Mouse (Mus musculus): ENCODE measurements around the gene Fam170b.

The Fam170b gene

GRCm38 (mm10) chr14:32833847-32834246, at the start of gene Fam170b:
Gene Fam170b (plus strand): TSS chr14:32833962.
- no peak for DNase-seq (ENCODE audit: inconsistent ontology term)

GRCm38 (mm10) chr14:32784130-32784747, 49.5 kb upstream of the Fam170b start:
- DNase-seq (ENCODE audit: inconsistent ontology term): no peak

DNA sequence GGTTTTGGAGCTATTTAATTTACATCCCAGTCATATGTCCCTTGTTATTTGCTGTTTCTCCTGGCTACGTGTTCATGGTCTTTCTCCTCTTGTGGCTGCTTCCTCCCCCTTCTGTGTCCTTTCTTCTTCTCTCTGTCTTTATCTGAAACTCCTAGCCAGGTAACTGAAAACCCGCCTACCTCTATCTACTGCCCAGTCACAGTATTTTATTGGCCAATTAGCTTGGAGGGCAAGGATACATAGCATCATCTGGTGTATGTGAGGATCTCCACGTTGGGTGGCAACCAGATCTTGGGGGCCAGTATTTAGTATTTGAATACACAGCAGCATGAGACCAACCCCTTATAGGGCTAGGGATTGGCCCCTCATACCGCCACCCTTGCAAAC, 49.0 kb upstream of the Fam170b start:
- DNase-seq (ENCODE audit: inconsistent ontology term): no peak

DNA sequence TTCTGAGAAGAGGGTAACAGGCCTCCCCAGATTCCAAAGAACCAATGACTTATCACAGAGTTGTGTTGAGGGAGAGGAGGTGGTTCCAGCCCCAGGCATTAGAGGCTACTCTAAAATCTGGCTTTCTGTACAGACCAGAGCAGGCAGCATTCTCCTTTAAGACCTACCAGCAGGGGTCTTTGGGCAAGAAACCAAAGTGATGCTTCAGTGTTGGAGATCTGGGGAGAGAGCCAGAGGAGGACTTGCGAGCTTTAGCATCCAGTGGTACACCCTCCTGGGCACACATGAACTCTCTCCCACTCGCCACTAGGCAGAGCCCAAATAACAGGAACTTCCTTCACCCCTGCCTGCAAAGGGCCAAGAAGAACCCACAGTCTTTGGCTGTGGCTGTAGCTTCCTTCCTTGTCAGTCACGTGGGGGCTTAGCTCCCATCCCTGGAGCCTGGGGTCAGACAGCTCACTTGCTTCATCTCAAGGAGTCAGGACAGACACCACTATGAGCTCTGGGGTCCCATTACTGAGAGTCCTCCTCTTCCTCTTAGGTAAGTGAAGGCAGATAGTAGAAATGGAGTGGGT, 48.1 kb upstream of the Fam170b start, which contains the start of gene Tmem273:
Gene Tmem273 (plus strand): TSS at position 408 of the 575 bp plus-strand sequence.
- DNase-seq (ENCODE audit: inconsistent ontology term): no peak

DNA sequence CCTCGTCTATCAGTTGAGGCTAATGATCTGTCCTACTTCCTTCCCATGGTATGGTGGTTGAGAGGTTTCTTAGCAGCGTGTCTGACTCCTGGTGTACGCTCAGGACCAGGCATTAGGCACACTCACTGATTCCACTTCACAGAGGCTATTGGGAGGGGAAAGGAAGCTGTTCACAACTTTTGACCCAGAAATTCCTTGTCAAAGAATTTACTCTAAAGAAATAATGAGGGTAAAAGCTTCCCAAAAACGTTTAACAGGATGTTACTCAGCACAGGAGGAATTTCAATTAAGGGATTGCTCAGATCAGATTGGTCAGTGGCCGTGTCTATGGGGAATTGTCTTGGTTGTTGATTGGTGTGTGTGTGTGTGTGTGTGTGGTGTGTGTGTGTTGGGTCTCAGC, 46.1 kb upstream of the Fam170b start:
- peak; percentile 94 for DNase-seq (ENCODE audit: inconsistent ontology term)

GRCm38 (mm10) chr14:32796375-32796774, 37.4 kb upstream of the Fam170b start:
- DNase-seq (ENCODE audit: inconsistent ontology term): no peak

GRCm38 (mm10) chr14:32797803-32798202, 36.0 kb upstream of the Fam170b start:
- DNase-seq (ENCODE audit: inconsistent ontology term): no peak

DNA sequence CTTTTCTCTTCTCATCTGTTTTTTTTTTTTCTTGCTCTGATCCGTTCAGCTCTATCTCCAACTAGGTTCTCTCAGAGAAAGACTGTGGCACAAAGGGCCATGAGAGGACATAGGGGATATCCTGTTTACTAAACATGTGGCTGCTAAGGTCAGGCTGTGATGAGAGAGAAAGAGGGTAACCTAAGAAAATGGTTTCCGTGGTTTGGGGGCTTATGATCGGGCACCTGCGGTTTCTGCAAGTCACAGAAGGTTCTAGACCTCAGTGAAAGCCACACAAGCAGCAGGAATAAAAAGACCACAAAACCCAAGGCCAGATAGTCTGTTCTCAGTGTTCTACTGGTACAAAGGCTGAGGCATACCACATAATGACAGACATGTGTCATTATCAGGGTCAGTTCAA, 35.4 kb upstream of the Fam170b start:
- no peak for DNase-seq (ENCODE audit: inconsistent ontology term)

DNA sequence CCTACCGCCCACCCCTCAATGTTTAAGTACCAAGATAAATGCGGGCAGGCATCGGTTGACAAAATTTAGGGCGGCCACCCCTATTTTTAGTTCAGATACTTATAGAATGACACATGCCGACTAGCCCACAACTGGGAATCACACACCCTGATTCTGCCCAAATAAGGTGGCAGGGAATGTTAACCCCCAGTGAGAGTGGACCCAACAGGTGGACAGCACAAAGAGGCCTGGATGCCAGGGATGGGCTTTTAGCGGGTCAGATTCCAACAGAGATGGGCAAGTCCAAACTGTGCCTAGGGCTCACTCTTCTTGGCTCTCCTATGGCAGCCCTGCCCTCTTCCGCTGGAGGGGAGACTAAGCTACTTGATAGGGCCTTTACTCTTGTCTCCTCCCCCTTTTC, 33.7 kb upstream of the Fam170b start:
- DNase-seq (ENCODE audit: inconsistent ontology term): no peak

DNA sequence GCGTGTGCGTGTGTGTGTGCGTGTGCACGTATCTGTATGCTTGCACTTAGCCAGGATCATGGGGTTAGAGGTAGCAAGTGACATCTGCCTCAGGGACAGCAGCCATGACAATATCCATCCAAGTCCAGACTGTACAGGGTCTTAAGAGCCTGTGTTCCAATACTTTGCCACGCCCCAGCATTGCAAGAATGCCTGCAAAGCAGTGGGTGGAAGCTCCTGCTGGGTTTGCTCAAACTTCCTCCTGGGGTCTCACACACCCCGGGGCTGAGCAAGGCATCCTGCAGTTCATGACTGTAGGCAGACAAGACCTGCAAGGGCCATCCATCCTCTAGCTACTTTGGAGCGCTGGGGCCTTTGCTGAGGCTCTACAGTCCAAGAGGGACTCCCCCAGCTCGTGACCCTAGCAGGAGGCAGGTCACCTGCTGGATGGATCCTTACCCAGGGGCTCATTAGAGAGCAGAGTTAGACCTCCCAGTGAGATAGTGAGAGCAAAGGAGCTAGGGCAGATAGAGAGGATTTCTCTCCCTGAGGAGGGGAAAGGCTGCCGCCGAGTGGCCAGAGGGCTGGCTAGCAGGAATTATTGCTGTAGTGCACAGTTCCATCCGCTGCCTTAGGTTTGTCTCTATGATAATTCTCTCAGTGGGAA, 32.6 kb upstream of the Fam170b start:
- DNase-seq (ENCODE audit: inconsistent ontology term): peak; percentile 33

- no peak for DNase-seq (ENCODE audit: inconsistent ontology term)
Observed at GRCm38 (mm10) chr14:32801662-32802024, 32.1 kb upstream of the Fam170b start.

DNA sequence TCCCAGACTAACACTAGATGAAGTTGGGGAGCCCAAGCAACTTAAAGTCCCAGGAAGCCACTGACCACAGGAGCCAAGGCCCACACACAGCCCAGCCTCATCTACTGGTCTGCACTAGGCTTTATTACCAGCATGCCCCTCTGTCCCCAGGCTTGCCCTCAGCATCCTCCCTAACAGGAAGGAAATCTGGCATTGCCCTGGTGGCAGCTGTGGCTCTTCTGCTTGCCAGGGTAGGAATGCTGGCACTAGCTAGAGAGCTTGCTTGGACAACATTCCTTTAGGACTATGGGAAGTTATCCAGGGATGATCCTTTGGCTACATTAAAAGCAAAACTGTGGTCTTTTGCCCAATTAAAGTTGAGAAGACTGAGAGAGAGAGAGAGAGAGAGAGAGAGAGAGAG, 23.7 kb upstream of the Fam170b start:
- peak; percentile 36 for DNase-seq (ENCODE audit: inconsistent ontology term)

GRCm38 (mm10) chr14:32812429-32812828, 21.3 kb upstream of the Fam170b start:
- no peak for DNase-seq (ENCODE audit: inconsistent ontology term)

DNA sequence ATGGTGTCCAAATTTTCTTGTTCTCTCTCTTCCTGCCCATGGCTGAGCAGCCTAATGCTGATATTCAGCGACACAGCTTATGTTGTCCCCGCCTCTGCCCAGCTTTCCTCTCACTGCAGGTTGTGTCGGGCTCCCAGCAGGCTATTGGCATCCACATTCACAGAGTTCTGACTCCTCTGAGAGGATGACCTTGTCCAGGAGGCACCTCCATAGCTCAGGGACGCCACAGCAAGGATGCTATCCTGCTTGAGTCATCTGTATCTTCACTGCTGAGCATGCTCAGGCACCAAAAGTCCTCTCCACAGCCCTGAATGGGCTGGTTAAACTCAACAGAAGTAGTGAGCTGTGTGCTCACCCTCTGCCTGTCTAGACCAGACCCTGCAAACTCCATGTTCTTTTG, 18.8 kb upstream of the Fam170b start:
- no peak for DNase-seq (ENCODE audit: inconsistent ontology term)

DNA sequence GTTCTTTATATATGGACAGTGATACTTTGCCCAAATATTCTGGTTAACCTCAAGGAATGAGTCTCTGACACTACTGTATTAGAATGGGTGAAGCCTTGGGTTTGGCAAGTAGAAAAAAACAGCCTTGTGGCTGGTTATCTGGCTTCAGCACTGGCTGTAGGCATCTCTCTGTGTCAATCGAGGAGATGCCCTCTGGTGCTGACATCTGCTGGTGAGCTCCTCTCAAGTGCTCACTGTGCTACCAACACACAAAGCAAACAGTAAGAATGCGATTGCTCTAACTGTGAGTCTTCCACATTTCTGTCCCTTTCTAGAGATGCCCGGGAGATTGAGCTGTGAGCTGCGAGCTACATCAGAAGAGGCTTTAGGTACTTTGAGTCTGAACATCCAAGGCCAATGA, 17.2 kb upstream of the Fam170b start:
- peak; percentile 21 for DNase-seq (ENCODE audit: inconsistent ontology term)

DNA sequence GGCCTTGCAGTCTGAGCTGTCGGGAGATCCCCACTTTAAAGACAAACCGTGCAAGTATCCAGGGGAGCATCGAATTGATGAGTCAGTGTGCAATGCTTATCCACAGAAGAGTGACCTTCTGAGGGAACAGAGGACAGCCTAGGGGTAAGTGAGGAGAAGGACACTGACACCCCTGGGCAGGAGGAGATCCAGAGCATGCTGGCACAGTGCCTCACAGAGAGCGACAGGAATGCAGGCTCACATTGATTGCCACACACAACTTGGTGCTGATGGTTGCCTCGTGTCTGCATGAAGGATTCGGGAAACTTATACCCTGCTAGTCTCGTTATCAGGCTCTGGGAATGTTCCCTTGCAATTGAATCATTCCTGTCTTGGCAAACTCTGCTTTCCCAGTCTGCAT, 16.5 kb upstream of the Fam170b start:
- DNase-seq (ENCODE audit: inconsistent ontology term): peak; percentile 70

GRCm38 (mm10) chr14:32819297-32819696, 14.5 kb upstream of the Fam170b start:
- DNase-seq (ENCODE audit: inconsistent ontology term): no peak

DNA sequence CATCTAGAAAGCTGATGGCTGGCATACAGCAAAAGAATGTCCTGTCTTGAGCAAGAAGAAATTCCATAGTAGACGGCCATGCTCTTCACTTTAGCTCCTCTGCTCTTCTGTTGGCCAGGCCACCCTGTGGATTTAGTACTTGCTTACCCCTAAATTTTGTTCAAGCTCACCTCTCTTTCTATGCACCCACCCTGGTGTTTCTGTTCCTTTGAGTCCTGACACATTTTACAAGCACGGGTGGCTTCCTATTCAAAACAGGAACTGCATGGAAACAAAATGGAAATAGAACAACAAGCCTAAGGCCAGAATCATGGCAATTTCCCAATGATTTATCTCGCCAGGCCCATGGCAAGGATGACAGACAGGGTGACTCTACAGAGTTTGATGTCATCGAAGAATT, 10.9 kb upstream of the Fam170b start:
- DNase-seq (ENCODE audit: inconsistent ontology term): no peak

DNA sequence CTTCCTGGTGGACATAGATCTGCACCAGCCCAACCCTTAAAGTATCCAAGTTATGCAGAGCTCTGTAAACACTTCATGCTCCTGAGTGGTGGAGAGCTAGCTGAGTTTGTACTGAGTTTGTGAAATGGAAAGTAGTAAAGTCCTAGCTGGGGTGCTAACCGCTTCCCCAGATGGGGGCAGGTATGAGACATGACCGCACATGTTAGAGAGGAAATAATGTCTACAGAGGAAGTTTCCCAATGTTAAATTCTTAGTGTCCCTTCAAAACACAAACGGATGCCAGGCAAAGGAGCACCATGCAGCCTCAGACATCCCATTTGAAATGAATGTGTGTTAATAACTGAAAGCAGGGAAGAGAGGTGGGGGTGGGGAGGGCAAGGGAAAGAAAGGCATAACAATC, 9.9 kb upstream of the Fam170b start:
- no peak for DNase-seq (ENCODE audit: inconsistent ontology term)

- DNase-seq (ENCODE audit: inconsistent ontology term): peak; percentile 57
Observed at GRCm38 (mm10) chr14:32824267-32825150, 9.3 kb upstream of the Fam170b start.

GRCm38 (mm10) chr14:32825426-32826032, 8.2 kb upstream of the Fam170b start:
- DNase-seq (ENCODE audit: inconsistent ontology term): no peak

DNA sequence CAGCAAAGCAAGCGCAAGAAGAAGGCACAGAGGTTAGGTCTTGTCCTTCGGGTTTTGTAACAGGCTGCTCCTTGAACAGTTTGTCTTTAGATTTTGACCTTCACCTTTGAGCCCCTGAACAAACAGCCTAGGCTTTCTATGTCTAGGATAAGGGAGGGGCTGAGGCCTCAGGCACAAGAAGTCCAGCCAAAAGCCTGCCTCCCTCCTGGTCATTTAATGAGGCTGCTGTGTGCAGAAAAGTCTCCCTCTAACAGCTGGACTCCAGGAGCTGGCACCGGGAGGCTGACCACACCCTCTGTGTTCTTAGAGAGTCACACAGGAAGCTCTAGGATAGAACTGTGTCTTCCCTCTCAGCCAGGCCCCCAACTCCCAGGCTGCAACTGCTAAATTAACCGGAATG, 6.6 kb upstream of the Fam170b start:
- DNase-seq (ENCODE audit: inconsistent ontology term): no peak

All from Muller cell, postnatal 12 days (primary cell).